Mouse (Mus musculus): ENCODE results near the gene Tssk2. TPM values are rescaled to one million over a fixed set of nuclear protein-coding genes. Genes with fewer than 3 reads are reported as not detected.

Gene Tssk2
- polyA plus RNA-seq, 1 experiment from 2014 or later: not detected

GRCm38 (mm10) chr16:17911052-17911595 is 12.7 kb downstream of the Tssk2 start, which contains the start of gene Ess2:
Gene Ess2, minus strand, starts transcription at chr16:17911348.
- DNase-seq (ENCODE audit: low spot score): peak; percentile 99
- Histone ChIP-seq H3K36me3 (replicated peaks; ENCODE audit: control insufficient read depth, insufficient read depth, low read depth, low read length) (peaks cover 11% of the 10 kb centered on the region), H3K9ac (replicated peaks; ENCODE audit: low read length) (peak within 1 kb of the TSS; percentile 72), H3K27me3 (ENCODE audit: control insufficient read depth, insufficient read depth, low read length) (peaks cover 41% of the 10 kb centered on the region), H3K4me1 (ENCODE audit: control insufficient read depth, insufficient read depth, low read length) (no peaks in the 10 kb centered on the region; the same call in none of the 2 replicates), H3K4me3 (ENCODE audit: low read depth, low read length) (peak within 1 kb of the TSS; percentile 68), H3K4me2 (ENCODE audit: low read depth, low read length) (peak within 1 kb of the TSS; percentile 83), H3K9me3 (replicated peaks; ENCODE audit: control insufficient read depth, low read length) (no peaks in the 10 kb centered on the region), H3K27ac (replicated peaks; ENCODE audit: low read depth, low read length) (no peak within 1 kb of the TSS)
- 0% methylated on average over 35 of the region's 35 CpGs for WGBS
- ATAC-seq (replicated peaks; ENCODE audit: insufficient number of reproducible peaks, low FRiP score, low TSS enrichment, low read depth): peak; percentile 85

GRCm38 (mm10) chr16:17914307-17915249 is 16.1 kb downstream of the Tssk2 start, which contains the start of gene Gsc2:
Gene Gsc2, minus strand, starts transcription at chr16:17915059.
- Histone ChIP-seq H3K4me2 (ENCODE audit: low read depth, low read length) (peak within 1 kb of the TSS; percentile 61), H3K4me3 (ENCODE audit: low read depth, low read length) (peak within 1 kb of the TSS; percentile 32), H3K9ac (replicated peaks; ENCODE audit: low read length) (peak within 1 kb of the TSS; percentile 39; the same call in 1 of the 2 replicates), H3K27ac (replicated peaks; ENCODE audit: low read depth, low read length) (no peak within 1 kb of the TSS), H3K9me3 (replicated peaks; ENCODE audit: control insufficient read depth, low read length) (no peaks in the 10 kb centered on the region), H3K27me3 (ENCODE audit: control insufficient read depth, insufficient read depth, low read length) (peaks cover 45% of the 10 kb centered on the region), H3K4me1 (ENCODE audit: control insufficient read depth, insufficient read depth, low read length) (no peaks in the 10 kb centered on the region; the same call in none of the 2 replicates), H3K36me3 (replicated peaks; ENCODE audit: control insufficient read depth, insufficient read depth, low read depth, low read length) (no peaks in the 10 kb centered on the region)
- ATAC-seq (replicated peaks; ENCODE audit: insufficient number of reproducible peaks, low FRiP score, low TSS enrichment, low read depth): no peak
- peak; percentile 39 for DNase-seq (ENCODE audit: low spot score)
- WGBS: under 1% methylated on average over 100 of the region's 106 CpGs

- WGBS: 6% methylated on average over 20 of the region's 20 CpGs
- no peak overlapping the region for H3K4me2 ChIP-seq (ENCODE audit: low read depth, low read length)
- ATAC-seq (replicated peaks; ENCODE audit: insufficient number of reproducible peaks, low FRiP score, low TSS enrichment, low read depth) (no peak), DNase-seq (ENCODE audit: low spot score) (no peak)
- H3K4me1 ChIP-seq (ENCODE audit: control insufficient read depth, insufficient read depth, low read length): no peaks in the 10 kb centered on the region; the same call in 1 of the 2 replicates
- no peak overlapping the region for H3K4me3 ChIP-seq (ENCODE audit: low read depth, low read length)
- peaks cover 3% of the 10 kb centered on the region; the same call in 1 of the 2 replicates for H3K36me3 ChIP-seq (replicated peaks; ENCODE audit: control insufficient read depth, insufficient read depth, low read depth, low read length)
- peaks cover 14% of the 10 kb centered on the region for H3K27me3 ChIP-seq (ENCODE audit: control insufficient read depth, insufficient read depth, low read length)
- H3K9me3 ChIP-seq (replicated peaks; ENCODE audit: control insufficient read depth, low read length): no peaks in the 10 kb centered on the region
- H3K9ac ChIP-seq (replicated peaks; ENCODE audit: low read length): peak overlapping the region; percentile 60
- no peak overlapping the region for H3K27ac ChIP-seq (replicated peaks; ENCODE audit: low read depth, low read length)
These were observed 22.1 kb downstream of the Tssk2 start for GRCm38 (mm10) chr16:17920586-17920985.

DNA sequence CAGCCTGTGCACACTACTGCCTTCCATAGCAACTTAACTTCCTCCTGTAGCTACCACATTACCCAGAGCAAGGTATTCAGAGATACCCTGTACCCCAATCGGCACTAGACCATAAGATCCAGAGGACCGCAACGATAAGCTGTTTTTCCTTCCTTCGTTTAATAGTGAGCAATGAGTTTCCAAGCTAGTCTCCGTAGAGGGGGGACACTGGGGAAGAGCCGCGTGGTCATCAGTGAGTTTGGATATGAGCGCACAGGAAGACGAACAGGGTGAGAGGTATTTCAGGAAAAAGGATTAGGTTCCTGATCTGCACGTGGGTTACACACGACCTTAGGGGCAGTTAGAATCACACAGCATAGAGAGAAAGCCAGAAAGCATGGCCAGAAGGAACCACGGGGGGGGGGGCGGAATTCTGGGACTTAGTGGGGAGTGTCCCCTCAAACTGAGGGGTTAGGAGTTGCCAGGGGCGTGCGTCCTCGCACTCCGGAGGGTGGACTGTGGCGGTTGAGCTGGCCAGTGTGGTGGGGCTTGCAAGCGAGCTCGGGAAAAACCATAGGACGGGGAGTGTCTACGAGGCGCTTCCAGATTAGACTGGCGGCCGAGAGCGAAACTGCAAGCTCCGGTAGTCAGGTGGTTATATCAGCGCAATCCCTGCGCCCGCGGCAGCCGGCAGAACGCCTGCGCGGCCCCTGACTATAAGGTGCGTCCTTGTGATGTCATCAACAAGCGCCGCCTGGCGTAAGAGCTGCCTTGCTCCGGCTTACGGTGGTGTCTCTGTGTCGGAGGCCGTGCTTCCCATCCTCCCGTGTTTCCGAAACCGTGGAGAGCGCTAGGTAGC is 23.1 kb downstream of the Tssk2 start:
- H3K4me1 ChIP-seq (ENCODE audit: control insufficient read depth, insufficient read depth, low read length): no peaks in the 10 kb centered on the region; the same call in 1 of the 2 replicates
- WGBS: 2% methylated on average over 47 of the region's 47 CpGs
- H3K9me3 ChIP-seq (replicated peaks; ENCODE audit: control insufficient read depth, low read length): no peaks in the 10 kb centered on the region
- H3K4me3 ChIP-seq (ENCODE audit: low read depth, low read length): peak overlapping the region; percentile 81
- H3K27ac ChIP-seq (replicated peaks; ENCODE audit: low read depth, low read length): peak overlapping the region; percentile 53
- peak overlapping the region; percentile 89 for H3K9ac ChIP-seq (replicated peaks; ENCODE audit: low read length)
- H3K36me3 ChIP-seq (replicated peaks; ENCODE audit: control insufficient read depth, insufficient read depth, low read depth, low read length): peaks cover 3% of the 10 kb centered on the region; the same call in 1 of the 2 replicates
- peak; percentile 99 for DNase-seq (ENCODE audit: low spot score)
- peak overlapping the region; percentile 94 for H3K4me2 ChIP-seq (ENCODE audit: low read depth, low read length)
- peaks cover 7% of the 10 kb centered on the region; the same call in 1 of the 2 replicates for H3K27me3 ChIP-seq (ENCODE audit: control insufficient read depth, insufficient read depth, low read length)
- ATAC-seq (replicated peaks; ENCODE audit: insufficient number of reproducible peaks, low FRiP score, low TSS enrichment, low read depth): peak; percentile 94

DNA sequence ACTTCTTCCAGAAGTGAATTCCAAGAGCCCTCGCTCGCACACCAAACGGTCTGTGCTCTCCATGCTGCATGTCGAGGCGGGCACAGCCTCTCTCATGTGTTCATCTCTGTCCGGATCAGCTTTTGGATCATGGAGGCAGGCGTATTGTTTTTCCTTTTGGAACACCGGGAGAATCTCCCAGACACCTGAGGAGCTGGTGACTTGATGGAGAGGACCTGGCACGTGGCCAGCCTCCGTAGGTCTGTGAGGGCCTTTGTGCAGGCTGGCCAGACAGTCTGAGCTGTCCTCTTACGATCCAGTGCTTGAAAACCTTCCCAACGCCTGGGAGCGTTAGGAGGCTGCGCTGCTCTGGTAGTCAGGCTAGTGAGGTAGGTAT is 23.7 kb downstream of the Tssk2 start:
- no peaks in the 10 kb centered on the region; the same call in 1 of the 2 replicates for H3K4me1 ChIP-seq (ENCODE audit: control insufficient read depth, insufficient read depth, low read length)
- no peaks in the 10 kb centered on the region for H3K9me3 ChIP-seq (replicated peaks; ENCODE audit: control insufficient read depth, low read length)
- H3K4me3 ChIP-seq (ENCODE audit: low read depth, low read length): peak overlapping the region; percentile 81
- H3K27ac ChIP-seq (replicated peaks; ENCODE audit: low read depth, low read length): no peak overlapping the region; the same call in 1 of the 2 replicates
- peak overlapping the region; percentile 94 for H3K4me2 ChIP-seq (ENCODE audit: low read depth, low read length)
- H3K9ac ChIP-seq (replicated peaks; ENCODE audit: low read length): peak overlapping the region; percentile 89
- peaks cover 5% of the 10 kb centered on the region; the same call in 1 of the 2 replicates for H3K27me3 ChIP-seq (ENCODE audit: control insufficient read depth, insufficient read depth, low read length)
- no peak for DNase-seq (ENCODE audit: low spot score)
- H3K36me3 ChIP-seq (replicated peaks; ENCODE audit: control insufficient read depth, insufficient read depth, low read depth, low read length): peaks cover 3% of the 10 kb centered on the region; the same call in 1 of the 2 replicates
- peak; percentile 14; the same call in 1 of the 2 replicates for ATAC-seq (replicated peaks; ENCODE audit: insufficient number of reproducible peaks, low FRiP score, low TSS enrichment, low read depth)
- under 1% methylated on average over 14 of the region's 14 CpGs for WGBS

DNA sequence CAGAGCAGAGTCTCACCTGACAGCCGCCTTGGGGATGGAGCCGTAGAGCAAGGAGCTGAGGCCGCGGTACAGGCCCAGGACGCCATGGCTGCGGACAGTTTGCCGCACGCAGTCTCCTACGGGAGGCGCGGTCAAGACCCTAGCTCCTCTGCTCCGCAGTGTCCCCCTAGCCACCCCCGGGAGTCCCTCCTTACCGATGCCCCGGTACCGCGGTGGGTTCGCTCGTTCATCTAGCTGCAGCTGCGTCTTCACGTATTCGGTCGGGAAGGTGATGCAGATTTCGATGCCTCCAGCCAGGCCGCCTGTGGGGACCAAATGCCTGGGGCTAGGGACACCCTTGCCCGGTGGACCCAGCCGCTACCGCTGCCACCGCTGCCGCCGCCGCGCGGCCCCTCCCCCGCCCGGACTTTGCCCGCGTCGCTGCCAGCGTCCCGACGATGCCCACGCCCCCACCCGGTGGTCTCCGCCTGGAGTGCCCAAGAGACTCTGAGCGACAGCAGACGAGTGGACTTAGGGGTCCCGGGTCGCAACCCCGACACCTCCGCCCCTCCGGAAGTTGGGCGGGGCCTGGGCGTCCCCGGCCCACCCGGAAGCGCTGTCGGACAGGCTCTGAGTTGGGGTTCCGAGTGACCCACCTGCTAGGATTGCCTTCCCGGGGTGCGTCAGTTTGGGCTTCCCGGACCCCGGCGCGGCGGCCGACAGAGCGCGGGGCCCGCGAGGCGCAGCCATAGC is 29.1 kb downstream of the Tssk2 start:
- WGBS: under 1% methylated on average over 69 of the region's 72 CpGs
- Histone ChIP-seq H3K9ac (replicated peaks; ENCODE audit: low read length) (peak overlapping the region; percentile 62), H3K27me3 (ENCODE audit: control insufficient read depth, insufficient read depth, low read length) (no peaks in the 10 kb centered on the region), H3K4me1 (ENCODE audit: control insufficient read depth, insufficient read depth, low read length) (no peaks in the 10 kb centered on the region; the same call in 1 of the 2 replicates), H3K4me2 (ENCODE audit: low read depth, low read length) (peak overlapping the region; percentile 71), H3K27ac (replicated peaks; ENCODE audit: low read depth, low read length) (peak overlapping the region; percentile 59; the same call in 1 of the 2 replicates), H3K4me3 (ENCODE audit: low read depth, low read length) (peak overlapping the region; percentile 72), H3K36me3 (replicated peaks; ENCODE audit: control insufficient read depth, insufficient read depth, low read depth, low read length) (peaks cover 3% of the 10 kb centered on the region; the same call in 1 of the 2 replicates), H3K9me3 (replicated peaks; ENCODE audit: control insufficient read depth, low read length) (no peaks in the 10 kb centered on the region)
- ATAC-seq (replicated peaks; ENCODE audit: insufficient number of reproducible peaks, low FRiP score, low TSS enrichment, low read depth) (peak; percentile 15), DNase-seq (ENCODE audit: low spot score) (peak; percentile 65)

GRCm38 (mm10) chr16:17928087-17928580 is 29.7 kb downstream of the Tssk2 start, which contains the start of gene Slc25a1:
Gene Slc25a1, minus strand, starts transcription at chr16:17928219.
- no peaks in the 10 kb centered on the region for H3K4me1 ChIP-seq (ENCODE audit: control insufficient read depth, insufficient read depth, low read length)
- under 1% methylated on average over 44 of the region's 47 CpGs for WGBS
- DNase-seq (ENCODE audit: low spot score) (peak; percentile 84), ATAC-seq (replicated peaks; ENCODE audit: insufficient number of reproducible peaks, low FRiP score, low TSS enrichment, low read depth) (peak; percentile 63)
- peak within 1 kb of the TSS; percentile 72 for H3K4me3 ChIP-seq (ENCODE audit: low read depth, low read length)
- H3K9ac ChIP-seq (replicated peaks; ENCODE audit: low read length): peak within 1 kb of the TSS; percentile 62
- H3K27me3 ChIP-seq (ENCODE audit: control insufficient read depth, insufficient read depth, low read length): no peaks in the 10 kb centered on the region
- peak within 1 kb of the TSS; percentile 59 for H3K27ac ChIP-seq (replicated peaks; ENCODE audit: low read depth, low read length)
- peak within 1 kb of the TSS; percentile 71 for H3K4me2 ChIP-seq (ENCODE audit: low read depth, low read length)
- no peaks in the 10 kb centered on the region for H3K9me3 ChIP-seq (replicated peaks; ENCODE audit: control insufficient read depth, low read length)
- peaks cover 3% of the 10 kb centered on the region; the same call in 1 of the 2 replicates for H3K36me3 ChIP-seq (replicated peaks; ENCODE audit: control insufficient read depth, insufficient read depth, low read depth, low read length)

Measured in embryonic facial prominence, embryonic 11.5 days (tissue).